Mouse (Mus musculus) ES-Bruce4 (cell line): ENCODE data around the gene Zfp473.

Experiments used
- CTCF ChIP-seq: IDR thresholded peaks from one replicate; pipeline ENCODE4 v1.8.1; 2011; ENCODE audit warnings: low read depth, low read length
- EP300 ChIP-seq: IDR thresholded peaks from 2 replicates; pipeline ENCODE4 v1.6.1; 2011; ENCODE audit warnings: low read depth, low read length; ENCODE audit not compliant: insufficient read depth

- TF ChIP-seq CTCF (no peak), EP300 (no peak)
These were observed 29.3 kb upstream of the Zfp473 start for GRCm38 (mm10) chr7:44780101-44780500.
